Mouse (Mus musculus): Measurements from ENCODE around the gene Pdlim1. TPM values are rescaled to one million over a fixed set of nuclear protein-coding genes. Genes with fewer than 3 reads are reported as not detected.

The Pdlim1 gene
- total RNA-seq, 2 experiments from 2014 or later, result 16.6 to 16.9 TPM

DNA sequence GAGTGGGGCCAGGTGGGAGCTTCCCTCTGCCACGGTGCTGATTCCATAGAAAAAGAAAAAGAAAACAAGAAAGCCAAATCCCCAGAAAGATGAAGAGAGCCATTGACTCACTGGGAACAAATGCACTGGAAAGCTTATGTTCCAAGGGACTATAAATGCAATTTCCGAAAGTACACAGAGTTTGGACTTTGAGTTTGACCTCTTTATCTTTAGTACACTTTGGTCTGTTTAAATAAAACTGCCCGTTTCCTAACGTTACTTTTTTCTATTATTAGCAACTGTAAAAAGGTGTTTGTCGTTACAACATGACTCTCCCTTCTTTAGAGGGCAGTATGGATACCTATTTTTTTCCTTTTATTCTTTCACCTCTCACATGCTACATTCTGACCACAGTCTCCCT, 84.5 kb downstream of the Pdlim1 start, which contains the start of gene Cyp2c70:
Cyp2c70 (minus strand) TSS at position 174 of the 400 bp plus-strand sequence.
- DNase-seq (ENCODE audit: low spot score in 2 of 2), result no peak
- intact Hi-C loops (cut with DNase I), result no loop called here

DNA sequence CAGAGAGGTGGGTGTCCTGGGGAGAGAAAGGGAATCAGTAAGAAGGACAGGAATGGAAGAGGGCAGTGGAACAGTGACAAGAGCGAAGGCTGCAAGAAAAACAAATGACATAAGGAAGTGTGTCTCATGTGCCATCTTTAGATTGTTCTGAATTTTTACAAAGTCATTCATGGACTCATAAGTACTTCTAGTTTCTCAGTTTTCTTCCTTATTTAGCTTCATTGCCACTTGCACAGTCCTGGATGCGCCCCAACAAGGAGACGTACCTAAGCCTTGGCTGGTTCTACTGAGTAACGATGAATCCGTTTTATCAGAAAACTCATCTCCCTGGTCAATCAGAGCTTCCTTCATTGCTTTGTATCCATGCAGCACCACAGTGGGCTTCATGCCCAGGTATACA, 88.0 kb downstream of the Pdlim1 start:
- peak; percentile 8 to 34 for DNase-seq (ENCODE audit: low spot score in 2 of 2)
- intact Hi-C loops (cut with DNase I), result no loop called here

DNA sequence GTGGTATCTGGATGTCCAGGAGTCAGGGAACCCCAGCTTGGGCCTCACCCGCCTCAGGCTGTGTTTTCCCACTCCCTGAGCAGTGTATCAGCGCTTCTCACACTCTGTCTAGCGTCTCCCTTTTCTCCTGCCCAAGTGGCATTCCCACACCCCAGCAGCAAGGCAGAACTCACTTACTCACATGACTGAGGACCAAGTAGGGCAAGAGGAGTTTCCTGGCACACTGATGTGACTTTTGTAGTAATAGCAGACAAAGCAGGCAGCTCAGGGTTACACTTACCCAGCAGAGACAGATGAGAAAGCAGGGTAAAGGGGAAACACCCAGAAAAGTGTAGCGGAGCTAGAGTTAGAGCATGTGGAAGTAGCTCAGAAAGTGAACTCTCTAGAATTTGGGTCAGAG, 93.3 kb downstream of the Pdlim1 start:
- intact Hi-C loops (cut with DNase I), result no loop called here
- no peak for DNase-seq (ENCODE audit: low spot score in 2 of 2)

Other genes starting within 250 kb of the Pdlim1 start
- not detected for gene Cyp2c54, start 198.0 kb downstream of the Pdlim1 start, total RNA-seq (2021)
- gene Cyp2c50, start 182.2 kb downstream of the Pdlim1 start, total RNA-seq (2021), result not detected
- 1 to 10 TPM; 2.4 to 3.0 TPM for gene Cyp2c70, start 84.5 kb downstream of the Pdlim1 start, total RNA-seq (2021)
- 100 to 1,000 TPM; 108 to 126 TPM for gene Sorbs1, start 241.9 kb upstream of the Pdlim1 start, total RNA-seq (2021)

All from left cerebral cortex, postnatal 14 days (tissue).